Comparison of ENCODE assay signal across 16 mouse cellular contexts in the genomic region with DNA sequence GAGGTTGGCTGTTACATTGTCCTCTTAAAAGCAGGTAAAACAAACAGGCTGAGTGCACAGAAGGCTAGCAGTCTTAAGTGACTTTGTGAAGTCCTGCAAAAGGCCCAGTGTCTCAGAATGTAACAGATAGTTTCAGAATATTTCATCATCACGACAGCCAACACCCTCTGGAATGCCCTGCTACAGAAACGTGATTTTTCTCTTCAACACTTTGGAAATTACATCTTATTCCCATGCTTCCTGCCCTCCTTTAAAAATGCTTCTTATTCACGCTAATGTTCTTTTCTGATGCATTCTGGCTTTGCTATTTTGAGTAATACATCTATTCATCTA.
A peak's percentile ranks its signal among the peaks of the same experiment; 100 is the strongest.
DNase-seq lines count a peak whose midpoint lies in the region; ATAC-seq lines count a peak whose summit lies in the region.
"Had no signal": no experiment of that assay in that cellular context is flagged by ENCODE, and none has a peak within 500 bp of the region (broad histone marks: within the 10 kb centered on the region; RNA-seq: fewer than 3 reads in every experiment).

No protein-coding gene starts in this region.

- ATAC-seq in hindbrain, embryonic 16.5 days = 0 out of 2 replicates have a peak, but pooled peaks have one; percentile 11
- ATAC-seq in hindbrain, embryonic 11.5 days (ENCODE audit: low FRiP score) = no peak
- 0 out of 2 replicates have a peak, but pooled peaks have one; percentile 4 for ATAC-seq in forebrain, embryonic 14.5 days
- ATAC-seq in midbrain, embryonic 16.5 days = peak; percentile 11; the same call in 1 of the 2 replicates

- peaks cover 4% of the 10 kb centered on the region; the same call in 1 of the 2 replicates for H3K4me1 ChIP-seq in hindbrain, embryonic 16.5 days (ENCODE audit: control insufficient read depth, insufficient read depth, low read depth, low read length)
- H3K4me1 ChIP-seq in hindbrain, embryonic 11.5 days (replicated peaks; ENCODE audit: control insufficient read depth, insufficient read depth, low read length) = no peaks in the 10 kb centered on the region
- H3K4me1 ChIP-seq in forebrain, embryonic 14.5 days (ENCODE audit: control insufficient read depth, insufficient read depth, low read length) = peaks cover 12% of the 10 kb centered on the region; the same call in 1 of the 2 replicates
- H3K4me1 ChIP-seq in midbrain, embryonic 16.5 days (ENCODE audit: control insufficient read depth, insufficient read depth, low read length) = peaks cover 12% of the 10 kb centered on the region

- no peak overlapping the region for H3K4me3 ChIP-seq in hindbrain, embryonic 16.5 days (ENCODE audit: low read length)
- no peak overlapping the region for H3K4me3 ChIP-seq in hindbrain, embryonic 11.5 days (ENCODE audit: low read depth, low read length)
- no peak overlapping the region for H3K4me3 ChIP-seq in forebrain, embryonic 14.5 days (ENCODE audit: low read depth, low read length)
- no peak overlapping the region for H3K4me3 ChIP-seq in midbrain, embryonic 16.5 days (ENCODE audit: low read depth, low read length)

- H3K9me3 ChIP-seq in hindbrain, embryonic 16.5 days (ENCODE audit: control insufficient read depth, low read length) = no peaks in the 10 kb centered on the region
- no peaks in the 10 kb centered on the region for H3K9me3 ChIP-seq in hindbrain, embryonic 11.5 days (ENCODE audit: control insufficient read depth, low read length)
- no peaks in the 10 kb centered on the region for H3K9me3 ChIP-seq in forebrain, embryonic 14.5 days (replicated peaks; ENCODE audit: control insufficient read depth, low read length)
- no peaks in the 10 kb centered on the region for H3K9me3 ChIP-seq in midbrain, embryonic 16.5 days (replicated peaks; ENCODE audit: control insufficient read depth, low read length, poor library complexity, severe bottlenecking)

- H3K27me3 ChIP-seq in hindbrain, embryonic 16.5 days (replicated peaks; ENCODE audit: control insufficient read depth, insufficient read depth, low read length) = no peaks in the 10 kb centered on the region
- no peaks in the 10 kb centered on the region for H3K27me3 ChIP-seq in hindbrain, embryonic 11.5 days (ENCODE audit: control insufficient read depth, insufficient read depth, low read length)
- H3K27me3 ChIP-seq in forebrain, embryonic 14.5 days (replicated peaks; ENCODE audit: control insufficient read depth, insufficient read depth, low read length) = no peaks in the 10 kb centered on the region
- no peaks in the 10 kb centered on the region for H3K27me3 ChIP-seq in midbrain, embryonic 16.5 days (ENCODE audit: control insufficient read depth, insufficient read depth, low read depth, low read length)

- 49% methylated on average over 3 of the region's 3 CpGs for WGBS in hindbrain, embryonic 16.5 days
- 69% methylated on average over 3 of the region's 3 CpGs for WGBS in hindbrain, embryonic 11.5 days
- WGBS in forebrain, embryonic 14.5 days = 23% methylated on average over 3 of the region's 3 CpGs
- WGBS in midbrain, embryonic 16.5 days = 29% methylated on average over 3 of the region's 3 CpGs

- no peaks in the 10 kb centered on the region for H3K36me3 ChIP-seq in hindbrain, embryonic 16.5 days (ENCODE audit: control insufficient read depth, insufficient read depth, low read length)
- no peaks in the 10 kb centered on the region for H3K36me3 ChIP-seq in hindbrain, embryonic 11.5 days (ENCODE audit: control insufficient read depth, insufficient read depth, low read length)
- no peaks in the 10 kb centered on the region for H3K36me3 ChIP-seq in forebrain, embryonic 14.5 days (ENCODE audit: control insufficient read depth, insufficient read depth, low read length)
- H3K36me3 ChIP-seq in midbrain, embryonic 16.5 days (ENCODE audit: control insufficient read depth, insufficient read depth, low read length) = no peaks in the 10 kb centered on the region

- H3K27ac ChIP-seq in hindbrain, embryonic 16.5 days (ENCODE audit: low read depth, low read length) = no peak overlapping the region
- no peak overlapping the region for H3K27ac ChIP-seq in hindbrain, embryonic 11.5 days (ENCODE audit: low read depth, low read length)
- no peak overlapping the region for H3K27ac ChIP-seq in forebrain, embryonic 14.5 days (ENCODE audit: low read depth, low read length)
- no peak overlapping the region for H3K27ac ChIP-seq in midbrain, embryonic 16.5 days (ENCODE audit: low read length)
- H3K27ac ChIP-seq: macrophage had no signal

- DNase-seq in hindbrain, embryonic 11.5 days (ENCODE audit: low spot score) = no peak
- DNase-seq in MN1 (ENCODE audit: low spot score) = peak; percentile 48
- no peak for DNase-seq in forebrain, embryonic 14.5 days (ENCODE audit: low spot score)
- DNase-seq in kidney, adult 9 months = no peak
- no peak for DNase-seq in urinary bladder, adult 18-20 months (ENCODE audit: low spot score in 2 of 2)
- DNase-seq: cerebellum, adult 11 months; cerebellum, postnatal 14 days; gastrocnemius, postnatal 10 days; heart, adult 18-20 months; left cerebral cortex, postnatal 4 days; lung, adult 2 months; thymus, postnatal 4 days had no signal

- H3K9ac ChIP-seq in hindbrain, embryonic 16.5 days (ENCODE audit: low read depth, low read length) = no peak overlapping the region
- H3K9ac ChIP-seq in hindbrain, embryonic 11.5 days (ENCODE audit: low read depth, low read length) = no peak overlapping the region
- H3K9ac ChIP-seq in forebrain, embryonic 14.5 days (ENCODE audit: low read length) = no peak overlapping the region; the same call in 1 of the 2 replicates
- H3K9ac ChIP-seq in midbrain, embryonic 16.5 days (ENCODE audit: low read depth, low read length) = no peak overlapping the region; the same call in 1 of the 2 replicates

- no peak overlapping the region for H3K4me2 ChIP-seq in hindbrain, embryonic 16.5 days (ENCODE audit: low read length)
- no peak overlapping the region for H3K4me2 ChIP-seq in hindbrain, embryonic 11.5 days (replicated peaks; ENCODE audit: low read depth, low read length)
- H3K4me2 ChIP-seq in forebrain, embryonic 14.5 days (ENCODE audit: low read length) = peak overlapping the region; percentile 16; the same call in 1 of the 2 replicates
- H3K4me2 ChIP-seq in midbrain, embryonic 16.5 days (ENCODE audit: low read length) = peak overlapping the region; percentile 40; the same call in 1 of the 2 replicates
- H3K4me2 ChIP-seq: liver, embryonic 11.5 days had no signal

Comparison
In these comparisons a context has a peak if more than half of its experiments do, and no peak if none do; other contexts are left out.
1. H3K4me2 ChIP-seq: peak in forebrain, embryonic 14.5 days (single experiment) and midbrain, embryonic 16.5 days (single experiment); none in hindbrain, embryonic 16.5 days (single experiment) and hindbrain, embryonic 11.5 days (single experiment).